ENCODE assay signal across 8 mouse cellular contexts in genomic region chr12:64917578-64918471, GRCm38 (mm10). TPM values are rescaled to one million over a fixed set of nuclear protein-coding genes. Genes with fewer than 3 reads are reported as not detected.
DNase-seq lines count a peak whose midpoint lies in the region; ATAC-seq and TF ChIP-seq lines count a peak whose summit lies in the region.

Gm527 (plus strand) TSS chr12:64917906.

- dilution Hi-C loops in CH12.LX (cut with MboI; ENCODE audit: extremely low pct_ligation_motif_present, extremely low pct_unique_long_range_greater_than_20kb, low sequenced_read_pairs): no loop called here

- H3K79me2 ChIP-seq in CH12.LX (replicated peaks; ENCODE audit: control insufficient read depth, extremely low read depth, insufficient read depth, poor library complexity, severe bottlenecking): no peaks in the 10 kb centered on the region

- no peak for TF ChIP-seq CTCF in CH12.LX (conservative IDR thresholded peaks at IDR 0.05 in 1 of 2, IDR thresholded peaks at IDR 0.05 in 1 of 2; ENCODE audit: low read depth in 2 of 2, low read length in 2 of 2)

- peak; percentile 100 for ATAC-seq in forebrain, embryonic 11.5 days (replicated peaks; ENCODE audit: low FRiP score)
- peak; percentile 100 for ATAC-seq in heart, embryonic 16.5 days (replicated peaks; ENCODE audit: extremely low read depth, insufficient read depth, low FRiP score)
- peak; percentile 100 for ATAC-seq in liver, embryonic 15.5 days (ENCODE audit: insufficient read depth)
- peak; percentile 100 for ATAC-seq in neural tube, embryonic 12.5 days (ENCODE audit: low FRiP score, low read depth)

- H3K36me3 ChIP-seq in CH12.LX (replicated peaks in 1 of 2; ENCODE audit: control insufficient read depth in 1 of 2, insufficient read depth in 1 of 2, low read length in 1 of 2): no peaks in the 10 kb centered on the region
- H3K36me3 ChIP-seq in forebrain, embryonic 11.5 days (ENCODE audit: control insufficient read depth, insufficient read depth, low read length): no peaks in the 10 kb centered on the region
- H3K36me3 ChIP-seq in heart, embryonic 16.5 days (ENCODE audit: control insufficient read depth, insufficient read depth): no peaks in the 10 kb centered on the region
- no peaks in the 10 kb centered on the region for H3K36me3 ChIP-seq in liver, embryonic 15.5 days (replicated peaks)
- no peaks in the 10 kb centered on the region for H3K36me3 ChIP-seq in neural tube, embryonic 12.5 days

- under 1% methylated on average over 78 of the region's 93 CpGs for WGBS in forebrain, embryonic 11.5 days
- WGBS in heart, embryonic 16.5 days: under 1% methylated on average over 90 of the region's 93 CpGs
- under 1% methylated on average over 91 of the region's 93 CpGs for WGBS in liver, embryonic 15.5 days (ENCODE audit: insufficient replicate concordance)
- WGBS in neural tube, embryonic 12.5 days: under 1% methylated on average over 90 of the region's 93 CpGs

- H3K4me2 ChIP-seq in CH12.LX (ENCODE audit: insufficient read depth, low read depth, poor library complexity, severe bottlenecking): peak within 1 kb of the TSS; percentile 90
- H3K4me2 ChIP-seq in forebrain, embryonic 11.5 days (ENCODE audit: low read depth, low read length, severe bottlenecking): peak within 1 kb of the TSS; percentile 58
- peak within 1 kb of the TSS; percentile 95 for H3K4me2 ChIP-seq in heart, embryonic 16.5 days (ENCODE audit: low read depth, low read length)
- H3K4me2 ChIP-seq in liver, embryonic 15.5 days: peak within 1 kb of the TSS; percentile 98
- H3K4me2 ChIP-seq in neural tube, embryonic 12.5 days (replicated peaks): peak within 1 kb of the TSS; percentile 77

- in situ Hi-C loops in CH12.LX (cut with MboI; ENCODE audit: low pct_ligation_motif_present, low pct_unique_long_range_greater_than_20kb, low sequenced_read_pairs): no loop called here

- H3K9ac ChIP-seq in CH12.LX (ENCODE audit: insufficient read depth, low read depth): peak within 1 kb of the TSS; percentile 86
- H3K9ac ChIP-seq in forebrain, embryonic 11.5 days (ENCODE audit: low read length): peak within 1 kb of the TSS; percentile 76
- H3K9ac ChIP-seq in heart, embryonic 16.5 days (ENCODE audit: low read length): peak within 1 kb of the TSS; percentile 89
- H3K9ac ChIP-seq in liver, embryonic 15.5 days: peak within 1 kb of the TSS; percentile 65
- peak within 1 kb of the TSS; percentile 84 for H3K9ac ChIP-seq in neural tube, embryonic 12.5 days

- no peak for TF ChIP-seq RAD21 in CH12.LX (IDR thresholded peaks at IDR 0.05; ENCODE audit: low read depth, low read length)

- H3K9me3 ChIP-seq in CH12.LX (replicated peaks; ENCODE audit: low read length): no peaks in the 10 kb centered on the region
- no peaks in the 10 kb centered on the region for H3K9me3 ChIP-seq in forebrain, embryonic 11.5 days (ENCODE audit: control insufficient read depth, low read length)
- no peaks in the 10 kb centered on the region for H3K9me3 ChIP-seq in heart, embryonic 16.5 days (replicated peaks; ENCODE audit: control insufficient read depth, low read length)
- H3K9me3 ChIP-seq in liver, embryonic 15.5 days (replicated peaks): no peaks in the 10 kb centered on the region
- no peaks in the 10 kb centered on the region for H3K9me3 ChIP-seq in neural tube, embryonic 12.5 days

- peak; percentile 96 for DNase-seq in CH12.LX (ENCODE audit: extremely low read depth)
- peak; percentile 87 for DNase-seq in c-Kit-positive CD71-positive TER-119-negative erythroid progenitor cells, embryonic 14.5 days (ENCODE audit: low read depth)
- peak; percentile 98 for DNase-seq in forebrain, embryonic 11.5 days (ENCODE audit: low spot score)
- DNase-seq in kidney, postnatal 36 days: peak; percentile 98
- peak; percentile 93 for DNase-seq in telencephalon, adult 2 months (ENCODE audit: low read depth, low spot score)

- H3K4me1 ChIP-seq in CH12.LX (ENCODE audit: control insufficient read depth in 1 of 2, insufficient read depth in 2 of 2): peaks cover 0 to 9% of the 10 kb centered on the region in 2 experiments; a peak in 2 of 4 replicates
- no peaks in the 10 kb centered on the region for H3K4me1 ChIP-seq in forebrain, embryonic 11.5 days (replicated peaks; ENCODE audit: control insufficient read depth, insufficient read depth, low read length)
- H3K4me1 ChIP-seq in heart, embryonic 16.5 days (ENCODE audit: control insufficient read depth, insufficient read depth, low read length): peaks cover 2% of the 10 kb centered on the region; the same call in 1 of the 2 replicates
- peaks cover 16% of the 10 kb centered on the region for H3K4me1 ChIP-seq in liver, embryonic 15.5 days (replicated peaks)
- H3K4me1 ChIP-seq in neural tube, embryonic 12.5 days: no peaks in the 10 kb centered on the region

- H3K4me3 ChIP-seq in CH12.LX (replicated peaks in 1 of 3; ENCODE audit: low read depth in 2 of 3, low read length in 2 of 3, poor library complexity in 1 of 3): peak within 1 kb of the TSS; percentile 52 to 91 (median 64)
- H3K4me3 ChIP-seq in forebrain, embryonic 11.5 days (ENCODE audit: low read depth, low read length): peak within 1 kb of the TSS; percentile 80
- H3K4me3 ChIP-seq in heart, embryonic 16.5 days (ENCODE audit: low read length): peak within 1 kb of the TSS; percentile 92
- H3K4me3 ChIP-seq in liver, embryonic 15.5 days (replicated peaks): peak within 1 kb of the TSS; percentile 78
- peak within 1 kb of the TSS; percentile 90 for H3K4me3 ChIP-seq in neural tube, embryonic 12.5 days

- TF ChIP-seq EP300 in CH12.LX (IDR thresholded peaks at IDR 0.05; ENCODE audit: low read length): no peak

- no peak within 1 kb of the TSS for H3K27ac ChIP-seq in CH12.LX (ENCODE audit: insufficient read depth, low read depth)
- H3K27ac ChIP-seq in forebrain, embryonic 11.5 days (ENCODE audit: low read depth, low read length): no peak within 1 kb of the TSS
- peak within 1 kb of the TSS; percentile 62 for H3K27ac ChIP-seq in heart, embryonic 16.5 days (ENCODE audit: low read length)
- peak within 1 kb of the TSS; percentile 41; the same call in 1 of the 2 replicates for H3K27ac ChIP-seq in liver, embryonic 15.5 days (replicated peaks)
- H3K27ac ChIP-seq in neural tube, embryonic 12.5 days: no peak within 1 kb of the TSS

- no peak for TF ChIP-seq POLR2A in CH12.LX (IDR thresholded peaks at IDR 0.05; ENCODE audit: low read depth, low read length)

- H3K27me3 ChIP-seq in CH12.LX (replicated peaks): peaks cover 19% of the 10 kb centered on the region
- no peaks in the 10 kb centered on the region for H3K27me3 ChIP-seq in forebrain, embryonic 11.5 days (ENCODE audit: control insufficient read depth, insufficient read depth, low read length)
- no peaks in the 10 kb centered on the region for H3K27me3 ChIP-seq in heart, embryonic 16.5 days (ENCODE audit: control insufficient read depth, insufficient read depth, low read length)
- peaks cover 22% of the 10 kb centered on the region for H3K27me3 ChIP-seq in liver, embryonic 15.5 days
- H3K27me3 ChIP-seq in neural tube, embryonic 12.5 days (replicated peaks): no peaks in the 10 kb centered on the region

TF ChIP-seq in CH12.LX, 34 proteins besides CTCF, POLR2A, EP300 and RAD21 (continues in another document):
- TF ChIP-seq SIN3A (IDR thresholded peaks at IDR 0.05; ENCODE audit: low read length): peak; percentile 81
- peak; percentile 74; the same call in 1 of the 2 replicates for TF ChIP-seq MAX (IDR thresholded peaks at IDR 0.05; ENCODE audit: low read length)
- TF ChIP-seq UBTF (IDR thresholded peaks at IDR 0.05; ENCODE audit: low read depth, low read length): no peak
- no peak for TF ChIP-seq MYC (IDR thresholded peaks at IDR 0.05; ENCODE audit: low read depth, low read length)
- no peak for TF ChIP-seq USF1 (IDR thresholded peaks at IDR 0.05; ENCODE audit: low read depth, low read length)
- TF ChIP-seq TCF12 (IDR thresholded peaks at IDR 0.05; ENCODE audit: low read depth, low read length): 0 out of 2 replicates have a peak, but pooled peaks have one; percentile 33
- TF ChIP-seq RCOR1 (conservative IDR thresholded peaks at IDR 0.05; ENCODE audit: low read depth, low read length): no peak
- no peak for TF ChIP-seq GABPA (IDR thresholded peaks at IDR 0.05; ENCODE audit: insufficient replicate concordance, low read depth, low read length)
- no peak for TF ChIP-seq MAZ (IDR thresholded peaks at IDR 0.05; ENCODE audit: low read depth, low read length)
- no peak for TF ChIP-seq KAT2A (IDR thresholded peaks at IDR 0.05; ENCODE audit: insufficient replicate concordance, low read length)
- TF ChIP-seq ELF1 (IDR thresholded peaks at IDR 0.05; ENCODE audit: low read depth, low read length): peak; percentile 77
- TF ChIP-seq CHD2 (IDR thresholded peaks at IDR 0.05; ENCODE audit: low read length): 0 out of 2 replicates have a peak, but pooled peaks have one; percentile 47
- no peak for TF ChIP-seq ZC3H11A (IDR thresholded peaks at IDR 0.05; ENCODE audit: low read depth, low read length)
- TF ChIP-seq SMC3 (IDR thresholded peaks at IDR 0.05; ENCODE audit: low read depth, low read length): no peak
- TF ChIP-seq NRF1 (IDR thresholded peaks at IDR 0.05; ENCODE audit: low read depth, low read length): peak; percentile 91
- TF ChIP-seq ZMIZ1 (IDR thresholded peaks at IDR 0.05; ENCODE audit: low read depth, low read length): no peak
- no peak for TF ChIP-seq MEF2A (IDR thresholded peaks at IDR 0.05; ENCODE audit: borderline replicate concordance, low read depth, low read length)
- TF ChIP-seq TBP (conservative IDR thresholded peaks at IDR 0.05; ENCODE audit: low read depth, low read length): no peak
- TF ChIP-seq HCFC1 (IDR thresholded peaks at IDR 0.05; ENCODE audit: low read depth, low read length): peak; percentile 12; the same call in 1 of the 2 replicates
- TF ChIP-seq ETS1 (conservative IDR thresholded peaks at IDR 0.05; ENCODE audit: low read depth, low read length): no peak
- no peak for TF ChIP-seq USF2 (conservative IDR thresholded peaks at IDR 0.05; ENCODE audit: low read depth, low read length)
- peak; percentile 7; the same call in 1 of the 2 replicates for TF ChIP-seq IRF4 (IDR thresholded peaks at IDR 0.05; ENCODE audit: low read depth, low read length)
- no peak for TF ChIP-seq MAFK (IDR thresholded peaks at IDR 0.05; ENCODE audit: insufficient replicate concordance, low read length)
- TF ChIP-seq CHD1 (IDR thresholded peaks at IDR 0.05; ENCODE audit: low read depth, low read length): no peak

RNA-seq across cellular contexts. Expression of gene Gm527, which starts in this region (rescaled TPM):
- total RNA-seq in CH12.LX (2012; rRNA removed) (0.42 and 0.93 TPM in 2 replicates), CH12.LX (2014; rRNA removed) (2.0 and 2.6 TPM in 2 replicates)
- polyA plus RNA-seq in CH12.LX (2012; ENCODE audit: insufficient read length, low read depth): 1.7 and 2.0 TPM in 2 replicates
- 2.3 TPM in 2 replicates for polyA plus RNA-seq in forebrain, embryonic 11.5 days (2014; fragmentation: Nextera tagmentation; extraction: Ambion mirVana)
- 2.0 and 2.3 TPM in 2 replicates for polyA plus RNA-seq in heart, embryonic 16.5 days (2015; fragmentation: Nextera tagmentation; extraction: Ambion mirVana)
- polyA plus RNA-seq in liver, embryonic 15.5 days (2015; fragmentation: Nextera tagmentation; extraction: Ambion mirVana): 0.43 and 0.79 TPM in 2 replicates
- 3.9 and 5.6 TPM in 2 replicates for polyA plus RNA-seq in neural tube, embryonic 12.5 days (2016; fragmentation: Nextera tagmentation; extraction: Ambion mirVana)

Comparison
In these comparisons a context has a peak if more than half of its experiments do, and no peak if none do; other contexts are left out.
1. Peak in ATAC-seq, H3K4me3 ChIP-seq, H3K27ac ChIP-seq, H3K9ac ChIP-seq and H3K4me2 ChIP-seq in liver, embryonic 15.5 days; RNA of the gene not detected or under 1 TPM.